Mouse (Mus musculus) neural tube, embryonic 13.5 days (tissue): ENCODE data around the gene Rab22a. TPM values are rescaled to one million over a fixed set of nuclear protein-coding genes. Genes with fewer than 3 reads are reported as not detected.
"Not testable (repeated sequence)": the region's sequence is repeated elsewhere in the genome, so short reads cannot be mapped to it uniquely, and the experiment has no call there.

Experiments
- ATAC-seq: fragments of 200-750 bp; cut with Nextera tagmentation; 2 replicates; pipeline ENCODE4 v1.8.0; 2017; ENCODE audit warnings: low read depth, mild to moderate bottlenecking, moderate TSS enrichment, moderate library complexity
- H3K27ac ChIP-seq: fragments of 300-500 bp; sonication (generic); replicated peaks from 2 replicates; pipeline ENCODE4 v1.5.1; 2015; ENCODE audit warnings: moderate library complexity, mild to moderate bottlenecking, inconsistent platforms
- H3K27me3 ChIP-seq: fragments of 300-500 bp; sonication (generic); 2 replicates; pipeline ENCODE4 v1.6.1; 2015; ENCODE audit warnings: mild to moderate bottlenecking, inconsistent platforms
- H3K36me3 ChIP-seq: fragments of 300-500 bp; sonication (generic); 2 replicates; pipeline ENCODE4 v1.6.1; 2015; ENCODE audit warnings: mild to moderate bottlenecking, inconsistent platforms
- H3K4me1 ChIP-seq: fragments of 300-500 bp; sonication (generic); replicated peaks from 2 replicates; pipeline ENCODE4 v1.6.1; 2015; ENCODE audit warnings: inconsistent platforms
- H3K4me2 ChIP-seq: fragments of 300-500 bp; sonication (generic); 2 replicates; pipeline ENCODE4 v1.6.1; 2015; ENCODE audit warnings: inconsistent platforms, mild to moderate bottlenecking, moderate library complexity
- H3K4me3 ChIP-seq: fragments of 300-500 bp; sonication (generic); 2 replicates; pipeline ENCODE4 v1.5.1; 2015; ENCODE audit warnings: mild to moderate bottlenecking, inconsistent platforms
- H3K9ac ChIP-seq: fragments of 300-500 bp; sonication (generic); 2 replicates; pipeline ENCODE4 v1.6.1; 2015; ENCODE audit warnings: moderate library complexity, mild to moderate bottlenecking, inconsistent platforms
- H3K9me3 ChIP-seq: fragments of 300-500 bp; sonication (generic); 2 replicates; pipeline ENCODE4 v1.6.1; 2016; ENCODE audit warnings: inconsistent platforms
- WGBS: fragments of 180-500 bp; shearing (Covaris S2); methylation state at CpG from one replicate; pipeline ENCODE4 v1.1.7; 2015; 5-methylcytosine and 5-hydroxymethylcytosine counted together
- polyA plus RNA-seq: library from polyadenylated mRNA; unstranded; fragments of >200 nt; fragmentation: Nextera tagmentation; extraction: Ambion mirVana; gene quantifications from 2 replicates; pipeline ENCODE4 v1.2.1, GENCODE M21; 2015

The Rab22a gene
- polyA plus RNA-seq, 1 experiment from 2014 or later = 36.4 TPM

- H3K4me1 ChIP-seq = peaks cover 38% of the 10 kb centered on the region
- no peak overlapping the region for H3K9ac ChIP-seq
- no peaks in the 10 kb centered on the region for H3K9me3 ChIP-seq
- 80% methylated on average over 15 of the region's 15 CpGs for WGBS
- ATAC-seq = no peak
- no peak overlapping the region for H3K4me2 ChIP-seq
- H3K27me3 ChIP-seq = no peaks in the 10 kb centered on the region
- H3K4me3 ChIP-seq = no peak overlapping the region
- no peak overlapping the region for H3K27ac ChIP-seq
- H3K36me3 ChIP-seq = peaks cover 25% of the 10 kb centered on the region
These were observed 46.4 kb downstream of the Rab22a start for GRCm38 (mm10) chr2:173705827-173706551.

DNA sequence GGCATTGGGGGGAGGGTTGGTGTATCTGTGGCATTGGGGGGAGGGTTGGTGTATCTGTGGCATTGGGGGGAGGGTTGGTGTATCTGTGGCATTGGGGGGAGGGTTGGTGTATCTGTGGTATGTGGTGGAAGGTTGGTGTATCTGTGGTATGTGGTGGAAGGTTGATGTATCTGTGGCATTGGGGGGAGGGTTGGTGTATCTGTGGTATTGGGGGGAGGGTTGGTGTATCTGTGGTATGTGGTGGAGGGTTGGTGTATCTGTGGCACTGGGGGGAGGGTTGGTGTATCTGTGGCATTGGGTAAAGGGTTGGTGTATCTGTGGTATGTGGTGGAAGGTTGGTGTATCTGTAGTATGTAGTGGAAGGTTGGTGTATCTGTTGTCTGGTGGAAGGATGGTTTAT is 48.1 kb downstream of the Rab22a start:
- H3K36me3 ChIP-seq = peaks cover 18% of the 10 kb centered on the region
- ATAC-seq, H3K4me3 ChIP-seq, H3K4me2 ChIP-seq, H3K9me3 ChIP-seq, H3K27ac ChIP-seq, H3K27me3 ChIP-seq, H3K9ac ChIP-seq: not testable (repeated sequence)
- H3K4me1 ChIP-seq = peaks cover 26% of the 10 kb centered on the region

- Histone ChIP-seq H3K4me2 (no peak overlapping the region), H3K36me3 (peaks cover 8% of the 10 kb centered on the region; the same call in 1 of the 2 replicates), H3K4me1 (peaks cover 24% of the 10 kb centered on the region), H3K27me3 (no peaks in the 10 kb centered on the region), H3K9me3 (no peaks in the 10 kb centered on the region), H3K4me3 (no peak overlapping the region), H3K9ac (no peak overlapping the region), H3K27ac (no peak overlapping the region)
- ATAC-seq = no peak
- WGBS = 82% methylated on average over 6 of the region's 6 CpGs
These were observed 50.6 kb downstream of the Rab22a start for GRCm38 (mm10) chr2:173710193-173710592.

- ATAC-seq = no peak
- Histone ChIP-seq H3K27ac (peak overlapping the region; percentile 62), H3K36me3 (peaks cover 8% of the 10 kb centered on the region; the same call in 1 of the 2 replicates), H3K4me3 (no peak overlapping the region), H3K9ac (no peak overlapping the region), H3K27me3 (no peaks in the 10 kb centered on the region), H3K9me3 (no peaks in the 10 kb centered on the region), H3K4me2 (no peak overlapping the region), H3K4me1 (peaks cover 22% of the 10 kb centered on the region)
- WGBS = 36% methylated on average over 10 of the region's 10 CpGs
These were observed 53.1 kb downstream of the Rab22a start for GRCm38 (mm10) chr2:173712656-173713055.

DNA sequence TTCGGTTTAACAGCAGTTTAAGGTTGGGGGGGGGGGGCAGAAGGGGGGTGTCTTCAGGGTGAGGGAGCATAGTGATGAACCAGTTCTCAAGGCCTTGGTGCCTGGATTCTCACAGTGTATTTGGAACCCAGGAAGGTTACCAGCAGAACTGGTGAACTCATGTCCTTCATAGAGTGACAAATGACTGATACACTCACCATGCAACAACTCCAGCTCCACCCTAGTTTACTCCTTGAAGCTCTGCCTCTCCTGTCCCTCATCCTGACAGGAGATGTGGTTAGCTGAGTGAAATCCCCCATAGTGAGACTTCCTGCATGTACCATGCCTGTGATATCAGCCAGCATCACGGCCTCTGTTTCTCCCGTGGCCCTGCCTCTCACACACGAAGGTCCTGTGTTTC is 53.7 kb downstream of the Rab22a start:
- no peak overlapping the region for H3K9ac ChIP-seq
- H3K9me3 ChIP-seq = no peaks in the 10 kb centered on the region
- peaks cover 5% of the 10 kb centered on the region; the same call in 1 of the 2 replicates for H3K36me3 ChIP-seq
- 80% methylated on average over 4 of the region's 4 CpGs for WGBS
- peaks cover 22% of the 10 kb centered on the region for H3K4me1 ChIP-seq
- H3K4me3 ChIP-seq = no peak overlapping the region
- H3K27me3 ChIP-seq = no peaks in the 10 kb centered on the region
- peak overlapping the region; percentile 62 for H3K27ac ChIP-seq
- H3K4me2 ChIP-seq = no peak overlapping the region
- ATAC-seq = no peak

- Histone ChIP-seq H3K4me3 (no peak overlapping the region), H3K4me1 (peaks cover 22% of the 10 kb centered on the region), H3K27ac (peak overlapping the region; percentile 68), H3K36me3 (no peaks in the 10 kb centered on the region), H3K9ac (0 out of 2 replicates have a peak overlapping the region, but pooled peaks have one; percentile 17), H3K4me2 (no peak overlapping the region), H3K27me3 (no peaks in the 10 kb centered on the region), H3K9me3 (no peaks in the 10 kb centered on the region)
- ATAC-seq = peak; percentile 60
- 35% methylated on average over 8 of the region's 8 CpGs for WGBS
These were observed 55.2 kb downstream of the Rab22a start for GRCm38 (mm10) chr2:173714620-173715218.

- ATAC-seq = no peak
- no peak overlapping the region for H3K9ac ChIP-seq
- H3K27me3 ChIP-seq = no peaks in the 10 kb centered on the region
- no peak overlapping the region for H3K4me3 ChIP-seq
- H3K4me2 ChIP-seq = no peak overlapping the region
- no peaks in the 10 kb centered on the region for H3K9me3 ChIP-seq
- peaks cover 22% of the 10 kb centered on the region for H3K4me1 ChIP-seq
- no peak overlapping the region for H3K27ac ChIP-seq
- 76% methylated on average over 5 of the region's 5 CpGs for WGBS
- no peaks in the 10 kb centered on the region for H3K36me3 ChIP-seq
These were observed 57.4 kb downstream of the Rab22a start for GRCm38 (mm10) chr2:173716966-173717365.

- peaks cover 19% of the 10 kb centered on the region for H3K4me1 ChIP-seq
- ATAC-seq = not testable (repeated sequence)
These were observed 59.6 kb downstream of the Rab22a start, which contains the start of gene 1700010B08Rik for GRCm38 (mm10) chr2:173719115-173719514. Gene 1700010B08Rik (plus strand): TSS chr2:173719415.

GRCm38 (mm10) chr2:173722251-173722857 is 62.8 kb downstream of the Rab22a start:
- H3K9me3 ChIP-seq = no peaks in the 10 kb centered on the region
- no peaks in the 10 kb centered on the region for H3K27me3 ChIP-seq
- H3K36me3 ChIP-seq = no peaks in the 10 kb centered on the region
- peaks cover 21% of the 10 kb centered on the region for H3K4me1 ChIP-seq
- no peak overlapping the region for H3K4me2 ChIP-seq
- no peak overlapping the region for H3K4me3 ChIP-seq
- WGBS = 73% methylated on average over 11 of the region's 11 CpGs
- H3K27ac ChIP-seq = no peak overlapping the region
- ATAC-seq = no peak
- no peak overlapping the region for H3K9ac ChIP-seq

More at GRCm38 (mm10) chr2:173719115-173719514, 59.6 kb downstream of the Rab22a start, which contains the start of gene 1700010B08Rik:
- not testable (repeated sequence) for H3K9ac ChIP-seq, H3K4me3 ChIP-seq, H3K36me3 ChIP-seq, H3K27me3 ChIP-seq, H3K9me3 ChIP-seq, H3K4me2 ChIP-seq, H3K27ac ChIP-seq
- 79% methylated on average over 6 of the region's 7 CpGs for WGBS

DNA sequence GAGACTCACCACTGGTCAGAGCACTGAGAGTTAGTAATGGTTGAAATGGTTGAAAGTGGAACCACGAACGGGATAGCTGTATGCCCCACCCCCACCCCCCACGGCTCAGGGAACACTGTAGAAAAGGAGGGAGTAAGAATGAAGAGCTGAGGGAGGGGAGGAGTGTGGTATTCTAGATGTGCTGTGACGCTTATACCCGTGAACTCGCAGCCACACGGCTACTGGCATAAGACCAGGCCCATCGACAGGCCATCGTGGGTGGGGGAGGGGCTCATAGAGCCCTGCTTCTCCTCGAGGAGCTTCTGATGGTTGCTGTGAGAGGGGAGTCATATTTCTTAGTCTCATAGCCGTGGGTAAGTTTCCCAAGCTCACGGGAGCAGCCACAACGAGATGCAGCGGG is 64.8 kb downstream of the Rab22a start:
- no peak overlapping the region for H3K4me2 ChIP-seq
- H3K9ac ChIP-seq = no peak overlapping the region
- 19% methylated on average over 14 of the region's 14 CpGs for WGBS

GRCm38 (mm10) chr2:173724940-173725807 is 65.6 kb downstream of the Rab22a start:
- H3K4me3 ChIP-seq = no peak overlapping the region
- 0 out of 2 replicates have a peak, but pooled peaks have one; percentile 47 for ATAC-seq
- H3K36me3 ChIP-seq = no peaks in the 10 kb centered on the region

More for the DNA sequence above, 64.8 kb downstream of the Rab22a start:
- no peak overlapping the region for H3K27ac ChIP-seq
- no peaks in the 10 kb centered on the region for H3K9me3 ChIP-seq
- peak; percentile 37; the same call in 1 of the 2 replicates for ATAC-seq
- no peaks in the 10 kb centered on the region for H3K36me3 ChIP-seq
- peaks cover 21% of the 10 kb centered on the region for H3K4me1 ChIP-seq
- no peaks in the 10 kb centered on the region for H3K27me3 ChIP-seq
- H3K4me3 ChIP-seq = no peak overlapping the region

More at GRCm38 (mm10) chr2:173724940-173725807, 65.6 kb downstream of the Rab22a start:
- H3K9me3 ChIP-seq = no peaks in the 10 kb centered on the region
- H3K27ac ChIP-seq = no peak overlapping the region
- 22% methylated on average over 15 of the region's 15 CpGs for WGBS
- peaks cover 25% of the 10 kb centered on the region for H3K4me1 ChIP-seq
- no peak overlapping the region for H3K4me2 ChIP-seq
- no peak overlapping the region for H3K9ac ChIP-seq
- H3K27me3 ChIP-seq = no peaks in the 10 kb centered on the region
